Mouse (Mus musculus) forebrain, postnatal 0 days (tissue): ENCODE data around the gene Cd83. TPM values are rescaled to one million over a fixed set of nuclear protein-coding genes. Genes with fewer than 3 reads are reported as not detected.
A peak's percentile ranks its signal among the peaks of the same experiment; 100 is the strongest.

Experiments used
- ATAC-seq: fragments of 200-750 bp; cut with Nextera tagmentation; 2 replicates; pipeline ENCODE4 v1.8.0; 2017; ENCODE audit warnings: mild to moderate bottlenecking, moderate library complexity
- DNase-seq: peaks from one replicate; pipeline ENCODE4 v3.0.0-alpha.2; 2015
- H3K27ac ChIP-seq: fragments of 300-500 bp; sonication (generic); 2 replicates; pipeline ENCODE4 v1.5.1; 2014; ENCODE audit warnings: low read depth, mild to moderate bottlenecking, antibody characterized with exemption, low read length, moderate library complexity, mixed read lengths
- H3K27me3 ChIP-seq: fragments of 300-500 bp; sonication (generic); 2 replicates; pipeline ENCODE4 v1.6.1; 2014; ENCODE audit warnings: mild to moderate bottlenecking, low read length, mixed read lengths; ENCODE audit not compliant: insufficient read depth
- H3K36me3 ChIP-seq: fragments of 300-500 bp; sonication (generic); 2 replicates; pipeline ENCODE4 v1.6.1; 2014; ENCODE audit warnings: mild to moderate bottlenecking, moderate library complexity; ENCODE audit not compliant: insufficient read depth
- H3K4me1 ChIP-seq: fragments of 300-500 bp; sonication (generic); 2 replicates; pipeline ENCODE4 v1.6.1; 2014; ENCODE audit warnings: antibody characterized with exemption; ENCODE audit not compliant: insufficient read depth
- H3K4me2 ChIP-seq: fragments of 300-500 bp; sonication (generic); 2 replicates; pipeline ENCODE4 v1.6.1; 2014; ENCODE audit warnings: low read depth, mild to moderate bottlenecking, moderate library complexity
- H3K4me3 ChIP-seq: fragments of 300-500 bp; sonication (generic); 2 replicates; pipeline ENCODE4 v1.5.1; 2014; ENCODE audit warnings: low read depth, low read length, mixed read lengths
- H3K9ac ChIP-seq: fragments of 300-500 bp; sonication (generic); 2 replicates; pipeline ENCODE4 v1.6.1; 2014; ENCODE audit warnings: mild to moderate bottlenecking
- H3K9me3 ChIP-seq: fragments of 300-500 bp; sonication (generic); 2 replicates; pipeline ENCODE4 v1.6.1; 2016; ENCODE audit warnings: low read length
- CTCF ChIP-seq: sonication (generic); IDR thresholded peaks from 2 replicates; pipeline ENCODE4 v1.5.1; 2016; ENCODE audit warnings: antibody characterized with exemption, control low read depth, low read depth
- WGBS: fragments of 180-500 bp; shearing (Covaris S2); extraction: QIAGEN DNeasy Blood & Tissue Kit; methylation state at CpG from one replicate; pipeline ENCODE4 v1.1.7; 2014; 5-methylcytosine and 5-hydroxymethylcytosine counted together
- polyA plus RNA-seq: library from polyadenylated mRNA; unstranded; fragments of >200 nt; fragmentation: Nextera tagmentation; extraction: Ambion mirVana; gene quantifications from 2 replicates; pipeline ENCODE4 v1.2.1, GENCODE M21; 2015
- total RNA-seq: library from RNA; depleted of rRNA; stranded (reverse); fragments of >200 nt; gene quantifications from 2 replicates; pipeline ENCODE4 v1.2.3, GENCODE M21; 2014

Cd83 gene
- total and polyA plus RNA-seq, 2 experiments from 2014 or later, result 21.0 to 22.7 TPM

GRCm38 (mm10) chr13:43798655-43799054 lies 14.1 kb downstream of the Cd83 start:
- no peak for DNase-seq
- WGBS, result 83% methylated on average over 4 of the region's 4 CpGs

GRCm38 (mm10) chr13:43800136-43800535 lies 15.6 kb downstream of the Cd83 start:
- Histone ChIP-seq H3K4me3 (no peak overlapping the region), H3K27ac (no peak overlapping the region), H3K9me3 (no peaks in the 10 kb centered on the region), H3K4me2 (no peak overlapping the region), H3K9ac (no peak overlapping the region), H3K36me3 (no peaks in the 10 kb centered on the region), H3K27me3 (no peaks in the 10 kb centered on the region), H3K4me1 (no peaks in the 10 kb centered on the region)
- no peak for ATAC-seq
- no peak for DNase-seq
- no peak for TF ChIP-seq CTCF

More at GRCm38 (mm10) chr13:43798655-43799054, 14.1 kb downstream of the Cd83 start:
- H3K9ac ChIP-seq, result no peak overlapping the region
- no peak for TF ChIP-seq CTCF
- no peak overlapping the region for H3K4me2 ChIP-seq
- no peak for ATAC-seq
- H3K36me3 ChIP-seq, result no peaks in the 10 kb centered on the region
- H3K9me3 ChIP-seq, result no peaks in the 10 kb centered on the region
- no peaks in the 10 kb centered on the region for H3K27me3 ChIP-seq
- no peaks in the 10 kb centered on the region for H3K4me1 ChIP-seq
- H3K4me3 ChIP-seq, result no peak overlapping the region
- H3K27ac ChIP-seq, result no peak overlapping the region

- no peaks in the 10 kb centered on the region for H3K27me3 ChIP-seq
- no peak for DNase-seq
- TF ChIP-seq CTCF, result no peak
- H3K4me3 ChIP-seq, result no peak overlapping the region
- 82% methylated on average over 3 of the region's 3 CpGs for WGBS
- H3K9me3 ChIP-seq, result no peaks in the 10 kb centered on the region
- no peak overlapping the region for H3K9ac ChIP-seq
- no peaks in the 10 kb centered on the region for H3K36me3 ChIP-seq
- H3K4me1 ChIP-seq, result peaks cover 6% of the 10 kb centered on the region; the same call in 1 of the 2 replicates
- no peak overlapping the region for H3K27ac ChIP-seq
- no peak overlapping the region for H3K4me2 ChIP-seq
- ATAC-seq, result no peak
These were observed 17.4 kb downstream of the Cd83 start for GRCm38 (mm10) chr13:43801961-43802360.

- H3K27me3 ChIP-seq, result no peaks in the 10 kb centered on the region
- H3K4me1 ChIP-seq, result peaks cover 8% of the 10 kb centered on the region; the same call in 1 of the 2 replicates
- no peak for TF ChIP-seq CTCF
- no peak overlapping the region for H3K4me2 ChIP-seq
- H3K36me3 ChIP-seq, result no peaks in the 10 kb centered on the region
- ATAC-seq (no peak), DNase-seq (no peak)
- no peak overlapping the region for H3K9ac ChIP-seq
- H3K27ac ChIP-seq, result no peak overlapping the region
- WGBS, result 90% methylated on average over 8 of the region's 8 CpGs
- H3K9me3 ChIP-seq, result no peaks in the 10 kb centered on the region
- H3K4me3 ChIP-seq, result no peak overlapping the region
These were observed 18.0 kb downstream of the Cd83 start for GRCm38 (mm10) chr13:43802361-43803137.

GRCm38 (mm10) chr13:43804648-43805047 lies 20.1 kb downstream of the Cd83 start:
- no peak overlapping the region for H3K27ac ChIP-seq
- peaks cover 8% of the 10 kb centered on the region; the same call in 1 of the 2 replicates for H3K4me1 ChIP-seq
- peak; percentile 35 for TF ChIP-seq CTCF
- no peaks in the 10 kb centered on the region for H3K9me3 ChIP-seq
- H3K9ac ChIP-seq, result no peak overlapping the region
- no peaks in the 10 kb centered on the region for H3K27me3 ChIP-seq
- no peaks in the 10 kb centered on the region for H3K36me3 ChIP-seq
- ATAC-seq (no peak), DNase-seq (no peak)
- WGBS, result 92% methylated on average over 3 of the region's 3 CpGs
- no peak overlapping the region for H3K4me3 ChIP-seq
- no peak overlapping the region for H3K4me2 ChIP-seq

GRCm38 (mm10) chr13:43805159-43805758 lies 20.7 kb downstream of the Cd83 start:
- Histone ChIP-seq H3K36me3 (no peaks in the 10 kb centered on the region), H3K27ac (no peak overlapping the region), H3K9me3 (no peaks in the 10 kb centered on the region), H3K4me3 (no peak overlapping the region), H3K27me3 (no peaks in the 10 kb centered on the region), H3K4me1 (peaks cover 8% of the 10 kb centered on the region; the same call in 1 of the 2 replicates), H3K9ac (no peak overlapping the region), H3K4me2 (no peak overlapping the region)
- ATAC-seq (no peak), DNase-seq (no peak)
- TF ChIP-seq CTCF, result no peak
- WGBS, result 92% methylated on average over 5 of the region's 5 CpGs
